Mouse (Mus musculus) kidney, embryonic 16.5 days (tissue): ENCODE results near the gene Pex1. TPM values are rescaled to one million over a fixed set of nuclear protein-coding genes. Genes with fewer than 3 reads are reported as not detected.
"Not testable (repeated sequence)": the region's sequence is repeated elsewhere in the genome, so short reads cannot be mapped to it uniquely, and the experiment has no call there.

Experiments used
- ATAC-seq: fragments of 200-750 bp; cut with Nextera tagmentation; 2 replicates; pipeline ENCODE4 v1.8.0; 2017; ENCODE audit warnings: moderate TSS enrichment; ENCODE audit not compliant: low FRiP score, low TSS enrichment
- H3K27ac ChIP-seq: fragments of 300-500 bp; sonication (generic); 2 replicates; pipeline ENCODE4 v1.5.1; 2014; ENCODE audit warnings: low read length
- H3K27me3 ChIP-seq: fragments of 300-500 bp; sonication (generic); 2 replicates; pipeline ENCODE4 v1.6.1; 2014; ENCODE audit warnings: low read length, control low read depth, mixed read lengths; ENCODE audit not compliant: insufficient read depth
- H3K36me3 ChIP-seq: fragments of 300-500 bp; sonication (generic); 2 replicates; pipeline ENCODE4 v1.6.1; 2014; ENCODE audit warnings: low read length, control low read depth, mixed read lengths; ENCODE audit not compliant: insufficient read depth
- H3K4me1 ChIP-seq: fragments of 300-500 bp; sonication (generic); 2 replicates; pipeline ENCODE4 v1.6.1; 2014; ENCODE audit warnings: low read length, control low read depth, mixed read lengths; ENCODE audit not compliant: insufficient read depth
- H3K4me2 ChIP-seq: fragments of 300-500 bp; sonication (generic); replicated peaks from 2 replicates; pipeline ENCODE4 v1.6.1; 2014; ENCODE audit warnings: low read depth, low read length
- H3K4me3 ChIP-seq: fragments of 300-500 bp; sonication (generic); 2 replicates; pipeline ENCODE4 v1.5.1; 2014; ENCODE audit warnings: mild to moderate bottlenecking, low read length
- H3K9ac ChIP-seq: fragments of 300-500 bp; sonication (generic); replicated peaks from 2 replicates; pipeline ENCODE4 v1.6.1; 2014; ENCODE audit warnings: low read length
- H3K9me3 ChIP-seq: fragments of 300-500 bp; sonication (generic); 2 replicates; pipeline ENCODE4 v1.6.1; 2016; ENCODE audit warnings: low read length, control low read depth
- WGBS: fragments of 180-500 bp; shearing (Covaris S2); extraction: QIAGEN DNeasy Blood & Tissue Kit; methylation state at CpG from one replicate; pipeline ENCODE4 v1.1.7; 2014; 5-methylcytosine and 5-hydroxymethylcytosine counted together
- polyA plus RNA-seq: library from polyadenylated mRNA; unstranded; fragments of >200 nt; fragmentation: Nextera tagmentation; extraction: Ambion mirVana; gene quantifications from 2 replicates; pipeline ENCODE4 v1.2.1, GENCODE M21; 2015

Gene Pex1
- polyA plus RNA-seq, 1 experiment from 2014 or later: 14.3 TPM

DNA sequence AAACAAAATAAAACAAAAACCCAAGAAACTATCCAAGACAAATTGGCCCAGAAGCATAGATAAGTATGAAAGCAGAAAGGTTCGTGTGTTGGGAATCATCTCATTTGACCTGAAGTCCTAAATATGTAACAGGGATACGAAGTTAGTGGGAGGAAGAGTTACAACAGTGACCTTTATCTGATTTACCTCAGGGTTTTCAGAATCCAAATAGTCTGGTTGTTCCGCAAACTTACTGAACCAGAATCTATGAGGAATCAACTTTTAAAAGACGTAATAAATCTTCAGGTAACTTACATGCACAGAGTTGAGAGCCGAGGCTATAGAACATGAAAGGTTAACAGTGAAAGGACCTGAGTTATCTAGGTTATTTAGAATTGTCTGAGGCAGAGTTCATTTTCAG, 2.9 kb downstream of the Pex1 start:
- Histone ChIP-seq H3K27ac (no peak overlapping the region), H3K9me3 (no peaks in the 10 kb centered on the region), H3K4me1 (peaks cover 15% of the 10 kb centered on the region), H3K27me3 (no peaks in the 10 kb centered on the region), H3K36me3 (no peaks in the 10 kb centered on the region), H3K4me2 (no peak overlapping the region), H3K9ac (no peak overlapping the region), H3K4me3 (no peak overlapping the region)
- ATAC-seq: no peak
- WGBS: 83% methylated on average over 5 of the region's 5 CpGs

DNA sequence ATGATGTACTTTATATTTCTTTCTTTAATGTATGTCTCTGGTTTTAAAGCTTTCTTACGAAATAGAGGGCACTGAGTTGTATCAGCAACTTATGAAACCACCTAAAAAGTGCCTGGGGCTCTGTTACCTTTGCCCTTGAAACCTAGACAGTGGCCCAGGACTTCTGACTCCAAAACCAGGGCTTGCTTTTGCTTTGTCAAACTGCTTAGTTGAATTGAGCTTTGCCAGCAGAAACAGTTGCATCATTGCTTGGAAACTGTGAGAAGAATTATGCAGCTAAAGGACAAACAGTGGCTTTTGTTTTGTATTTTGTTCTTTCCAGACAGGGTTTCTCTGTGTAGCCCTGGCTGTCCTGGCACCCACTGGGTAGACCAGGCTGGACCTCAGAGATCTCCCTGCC, 4.4 kb downstream of the Pex1 start:
- WGBS: 83% methylated on average over 1 of the region's 1 CpGs
- ATAC-seq: no peak
- Histone ChIP-seq H3K9me3 (no peaks in the 10 kb centered on the region), H3K36me3 (peaks cover 4% of the 10 kb centered on the region; the same call in 1 of the 2 replicates), H3K27me3 (no peaks in the 10 kb centered on the region), H3K4me2 (no peak overlapping the region), H3K4me3 (no peak overlapping the region), H3K27ac (no peak overlapping the region), H3K9ac (no peak overlapping the region), H3K4me1 (peaks cover 7% of the 10 kb centered on the region)

DNA sequence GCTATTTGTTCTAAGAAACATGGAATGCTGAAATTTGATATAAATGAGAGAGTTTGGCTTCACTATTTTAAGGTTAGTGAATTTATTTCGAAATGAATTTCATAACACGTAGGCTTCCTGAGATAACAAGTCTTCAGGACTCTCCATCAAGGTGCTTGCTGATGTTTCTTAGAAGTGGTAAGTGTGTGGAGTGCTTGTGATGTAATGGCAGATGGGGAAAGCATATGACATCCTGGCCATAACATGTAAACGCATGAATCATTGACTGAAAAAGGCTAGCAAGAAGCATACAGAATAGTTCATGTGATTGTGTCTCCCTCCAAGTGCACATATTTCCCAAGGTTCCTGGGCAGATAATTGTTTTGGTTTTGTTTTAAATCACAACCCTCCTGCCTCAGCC, 4.9 kb downstream of the Pex1 start:
- Histone ChIP-seq H3K27me3 (no peaks in the 10 kb centered on the region), H3K27ac (no peak overlapping the region), H3K9me3 (no peaks in the 10 kb centered on the region), H3K9ac (no peak overlapping the region), H3K4me2 (no peak overlapping the region), H3K4me1 (peaks cover 5% of the 10 kb centered on the region), H3K36me3 (peaks cover 9% of the 10 kb centered on the region), H3K4me3 (no peak overlapping the region)
- no peak for ATAC-seq
- 90% methylated on average over 3 of the region's 3 CpGs for WGBS

DNA sequence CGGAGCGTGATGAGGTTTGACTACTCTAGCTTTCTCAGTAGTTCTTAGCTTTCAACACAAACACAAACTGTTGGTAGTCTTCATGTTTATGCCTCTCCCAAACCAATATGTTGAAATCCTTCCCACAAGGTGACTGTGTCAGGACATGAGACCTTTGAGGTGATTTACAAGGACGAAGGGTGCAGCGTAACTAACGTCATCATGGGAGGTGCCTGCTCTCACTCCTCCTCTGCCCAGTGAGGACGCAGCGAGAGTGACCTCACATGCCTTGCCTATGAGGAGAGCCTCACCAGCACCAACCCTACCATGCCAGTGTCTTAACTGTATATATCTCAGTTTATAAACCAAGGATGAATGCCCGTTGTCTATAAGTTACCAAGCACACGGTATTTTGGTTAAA, 11.2 kb downstream of the Pex1 start:
- Histone ChIP-seq H3K9me3 (no peaks in the 10 kb centered on the region), H3K36me3 (peaks cover 39% of the 10 kb centered on the region), H3K27ac (no peak overlapping the region), H3K9ac (no peak overlapping the region), H3K4me2 (no peak overlapping the region), H3K27me3 (no peaks in the 10 kb centered on the region), H3K4me3 (no peak overlapping the region), H3K4me1 (no peaks in the 10 kb centered on the region)
- WGBS: 90% methylated on average over 9 of the region's 9 CpGs
- no peak for ATAC-seq

DNA sequence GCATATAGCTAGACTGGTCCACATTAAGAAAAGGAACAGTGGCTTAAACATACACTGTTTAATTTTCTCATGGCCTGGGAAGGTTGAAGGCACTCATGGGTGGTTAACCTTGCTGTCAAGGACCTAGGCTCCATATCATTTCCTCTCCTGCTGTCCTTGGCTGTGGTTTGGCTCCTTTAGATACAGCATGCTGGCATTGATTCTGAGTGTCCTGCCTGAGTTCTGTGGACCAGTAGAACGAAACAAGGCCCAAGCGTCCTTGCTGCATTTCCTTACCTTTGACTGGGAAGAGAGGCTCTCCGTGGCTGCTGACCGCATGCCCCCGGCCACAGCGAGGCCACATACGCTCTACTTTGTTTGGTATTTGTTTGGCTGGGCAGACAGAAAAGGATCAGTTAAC, 13.4 kb downstream of the Pex1 start:
- H3K27me3 ChIP-seq: no peaks in the 10 kb centered on the region
- no peak overlapping the region for H3K27ac ChIP-seq
- H3K4me3 ChIP-seq: no peak overlapping the region
- H3K9ac ChIP-seq: no peak overlapping the region
- no peaks in the 10 kb centered on the region for H3K4me1 ChIP-seq
- H3K4me2 ChIP-seq: no peak overlapping the region
- H3K36me3 ChIP-seq: peaks cover 44% of the 10 kb centered on the region
- 95% methylated on average over 7 of the region's 7 CpGs for WGBS
- ATAC-seq: no peak
- H3K9me3 ChIP-seq: no peaks in the 10 kb centered on the region

DNA sequence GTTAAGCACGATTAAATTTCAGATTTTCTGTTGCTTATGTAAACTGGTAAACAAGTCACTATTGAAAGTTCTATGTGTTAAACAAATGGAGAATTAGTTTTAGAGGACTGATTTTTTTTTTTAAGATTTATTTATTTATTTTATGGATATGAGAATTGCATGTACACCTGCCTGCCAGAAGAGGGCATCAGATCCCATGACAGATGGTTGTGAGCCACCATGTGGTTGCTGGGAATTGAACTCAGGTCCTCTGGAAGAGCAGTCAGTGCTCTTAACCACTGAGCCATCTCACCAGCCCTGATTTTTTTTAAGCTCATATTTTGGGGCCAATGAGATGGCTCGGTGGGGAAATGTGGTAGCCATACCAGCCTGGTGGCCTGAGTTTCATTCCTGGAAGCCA, 16.0 kb downstream of the Pex1 start:
- H3K9me3 ChIP-seq, H3K9ac ChIP-seq, H3K4me3 ChIP-seq, H3K4me1 ChIP-seq, H3K4me2 ChIP-seq, H3K27ac ChIP-seq, H3K27me3 ChIP-seq, ATAC-seq: not testable (repeated sequence)
- H3K36me3 ChIP-seq: peaks cover 39% of the 10 kb centered on the region
- WGBS: 93% methylated on average over 2 of the region's 2 CpGs

DNA sequence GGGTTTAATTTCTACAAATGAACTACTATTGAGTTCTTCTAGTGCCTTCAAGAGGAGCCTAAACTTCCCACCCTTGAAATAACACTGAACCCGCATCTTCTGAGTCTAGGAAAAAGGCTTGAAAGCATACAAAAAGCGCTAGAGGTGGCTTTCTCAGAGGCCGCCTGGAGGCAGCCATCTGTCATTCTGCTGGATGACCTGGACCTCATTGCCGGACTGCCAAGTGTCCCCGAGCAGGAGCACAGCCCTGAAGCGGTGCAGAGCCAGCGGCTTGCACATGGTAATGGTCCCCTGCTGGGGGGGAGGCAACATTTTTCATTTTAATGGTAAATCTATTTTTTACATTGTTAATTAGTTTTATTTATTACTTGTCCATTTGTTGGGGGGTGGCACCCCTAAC, 24.6 kb downstream of the Pex1 start:
- no peaks in the 10 kb centered on the region for H3K4me1 ChIP-seq
- no peaks in the 10 kb centered on the region for H3K27me3 ChIP-seq
- H3K4me3 ChIP-seq: no peak overlapping the region
- no peak overlapping the region for H3K9ac ChIP-seq
- H3K36me3 ChIP-seq: peaks cover 40% of the 10 kb centered on the region
- H3K9me3 ChIP-seq: no peaks in the 10 kb centered on the region
- H3K4me2 ChIP-seq: no peak overlapping the region
- WGBS: 83% methylated on average over 7 of the region's 7 CpGs
- no peak for ATAC-seq
- no peak overlapping the region for H3K27ac ChIP-seq

DNA sequence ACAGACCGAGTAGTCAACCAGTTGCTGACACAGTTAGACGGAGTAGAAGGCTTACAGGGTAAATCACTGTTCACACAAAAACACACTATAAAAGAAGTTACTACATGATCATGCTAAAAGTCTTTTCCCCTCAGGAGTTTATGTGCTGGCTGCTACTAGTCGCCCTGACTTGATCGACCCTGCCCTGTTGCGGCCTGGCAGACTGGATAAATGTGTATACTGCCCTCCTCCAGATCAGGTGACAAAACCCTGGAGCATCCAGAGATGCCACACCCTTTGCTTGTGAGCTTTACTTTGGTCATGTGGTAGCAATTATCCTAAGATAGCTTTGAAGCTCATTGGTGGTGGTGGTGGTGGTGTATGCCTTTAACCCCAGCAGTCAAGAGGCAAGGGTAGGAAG, 34.2 kb downstream of the Pex1 start:
- no peak overlapping the region for H3K4me2 ChIP-seq
- H3K27ac ChIP-seq: no peak overlapping the region
- ATAC-seq: no peak
- H3K4me1 ChIP-seq: no peaks in the 10 kb centered on the region
- H3K27me3 ChIP-seq: no peaks in the 10 kb centered on the region
- no peak overlapping the region for H3K9ac ChIP-seq
- 82% methylated on average over 5 of the region's 5 CpGs for WGBS
- H3K36me3 ChIP-seq: peaks cover 18% of the 10 kb centered on the region
- H3K9me3 ChIP-seq: no peaks in the 10 kb centered on the region
- no peak overlapping the region for H3K4me3 ChIP-seq

DNA sequence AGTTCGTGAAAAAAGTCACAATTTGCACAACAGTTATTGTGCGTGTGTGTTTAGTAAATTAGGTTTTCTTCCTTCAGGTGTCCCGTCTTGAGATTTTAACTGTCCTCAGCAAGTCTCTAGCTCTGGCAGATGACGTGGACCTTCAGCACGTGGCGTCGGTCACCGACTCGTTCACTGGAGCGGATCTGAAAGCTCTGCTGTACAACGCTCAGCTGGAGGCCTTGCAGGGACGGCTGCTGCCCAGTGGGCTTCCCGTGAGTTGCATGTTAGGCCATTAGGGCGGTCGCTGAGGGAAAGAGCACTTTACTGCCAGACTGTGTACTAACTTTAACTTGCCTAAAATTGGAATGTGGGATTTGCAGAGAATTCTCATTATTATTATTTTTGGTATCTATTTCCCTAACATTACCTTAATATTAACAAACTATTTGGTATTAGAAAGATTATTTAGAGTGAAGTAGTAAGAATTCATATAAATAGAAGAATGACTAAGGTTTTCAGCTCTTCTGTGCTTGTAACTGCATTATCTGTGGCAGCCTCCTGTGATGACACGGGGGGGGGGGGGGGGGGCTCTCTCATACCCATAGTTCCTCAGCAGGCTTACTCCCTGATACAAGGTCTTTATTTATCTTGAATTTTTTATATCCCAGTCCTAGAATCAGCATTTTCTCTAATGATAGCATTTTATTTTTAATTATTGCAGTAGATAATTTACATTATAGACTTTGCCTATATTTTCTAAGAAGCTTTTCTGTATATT, 35.8 kb downstream of the Pex1 start:
- no peaks in the 10 kb centered on the region for H3K27me3 ChIP-seq
- H3K9me3 ChIP-seq: no peaks in the 10 kb centered on the region
- peak; percentile 89 for ATAC-seq

DNA sequence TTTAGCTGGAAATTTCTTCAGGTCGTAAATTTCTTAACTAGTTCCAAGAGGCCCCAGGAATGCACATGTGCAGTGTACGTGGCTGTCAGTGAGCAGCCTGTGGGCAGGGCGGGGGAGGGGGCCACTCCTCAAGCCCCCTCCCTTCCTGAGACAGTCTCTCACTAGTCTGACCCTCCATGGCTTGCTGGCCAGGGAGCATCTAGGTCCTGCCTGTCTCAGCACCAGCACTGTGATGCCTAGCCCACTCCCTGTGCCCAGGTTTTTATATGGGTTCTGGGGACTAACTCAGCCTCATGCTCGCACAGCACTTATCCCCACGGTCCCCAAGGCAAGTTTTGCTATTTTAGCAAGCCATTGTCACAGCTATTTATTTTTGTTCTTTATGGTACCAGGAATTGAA, 36.4 kb downstream of the Pex1 start:
- Histone ChIP-seq H3K4me2 (no peak overlapping the region), H3K4me1 (no peaks in the 10 kb centered on the region), H3K4me3 (no peak overlapping the region), H3K27ac (no peak overlapping the region), H3K27me3 (no peaks in the 10 kb centered on the region), H3K9me3 (no peaks in the 10 kb centered on the region), H3K9ac (no peak overlapping the region), H3K36me3 (peaks cover 19% of the 10 kb centered on the region)
- ATAC-seq: peak; percentile 72; the same call in 1 of the 2 replicates
- WGBS: 69% methylated on average over 5 of the region's 5 CpGs

More for the DNA sequence above, 35.8 kb downstream of the Pex1 start:
- Histone ChIP-seq H3K4me3 (no peak overlapping the region), H3K4me2 (no peak overlapping the region), H3K36me3 (peaks cover 17% of the 10 kb centered on the region), H3K27ac (no peak overlapping the region), H3K9ac (no peak overlapping the region), H3K4me1 (no peaks in the 10 kb centered on the region)
- whole genome bisulfite sequencing: 47% methylated on average over 16 of the region's 16 CpGs
